Mouse (Mus musculus) retina, postnatal 7 days (tissue): Measurements from ENCODE around the gene Gm20425.

Experiments used
- DNase-seq: peaks from one replicate; pipeline ENCODE4 v3.0.0-alpha.2; 2012; ENCODE audit warnings: low read depth, low spot score

The Gm20425 gene

GRCm38 (mm10) chr9:103230151-103230951, at the start of gene Gm20425, which contains the start of gene Trf:
TSS of gene Gm20425 (minus strand) at chr9:103230307.
TSS of gene Trf (minus strand) at chr9:103230444.
- DNase-seq: no peak

GRCm38 (mm10) chr9:103276876-103277275, 46.8 kb upstream of the Gm20425 start:
- no peak for DNase-seq

DNA sequence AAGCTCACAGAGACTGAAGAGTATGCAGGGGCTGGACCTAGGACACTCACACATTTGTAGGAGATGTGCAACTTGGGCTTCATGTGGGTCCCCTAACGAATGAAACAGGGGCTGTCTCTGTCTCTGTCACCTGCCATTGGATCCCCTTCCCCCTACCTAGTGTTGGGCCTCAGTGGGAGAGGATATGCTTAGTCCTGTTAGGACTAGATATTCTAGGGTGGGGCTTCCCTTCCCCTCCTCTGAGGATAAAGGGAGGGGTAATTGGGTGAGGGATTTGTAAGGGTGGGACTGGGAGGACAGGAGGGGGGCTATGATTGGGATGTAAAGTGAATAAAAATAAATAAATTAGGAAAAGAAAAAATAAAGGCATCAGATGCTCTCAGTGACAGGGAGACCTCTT, 45.6 kb upstream of the Gm20425 start:
- no peak for DNase-seq

GRCm38 (mm10) chr9:103274819-103275218, 44.7 kb upstream of the Gm20425 start:
- DNase-seq: no peak

- DNase-seq: no peak
Observed at GRCm38 (mm10) chr9:103271104-103271503, 41.0 kb upstream of the Gm20425 start.

GRCm38 (mm10) chr9:103265778-103266177, 35.7 kb upstream of the Gm20425 start:
- DNase-seq: no peak

DNA sequence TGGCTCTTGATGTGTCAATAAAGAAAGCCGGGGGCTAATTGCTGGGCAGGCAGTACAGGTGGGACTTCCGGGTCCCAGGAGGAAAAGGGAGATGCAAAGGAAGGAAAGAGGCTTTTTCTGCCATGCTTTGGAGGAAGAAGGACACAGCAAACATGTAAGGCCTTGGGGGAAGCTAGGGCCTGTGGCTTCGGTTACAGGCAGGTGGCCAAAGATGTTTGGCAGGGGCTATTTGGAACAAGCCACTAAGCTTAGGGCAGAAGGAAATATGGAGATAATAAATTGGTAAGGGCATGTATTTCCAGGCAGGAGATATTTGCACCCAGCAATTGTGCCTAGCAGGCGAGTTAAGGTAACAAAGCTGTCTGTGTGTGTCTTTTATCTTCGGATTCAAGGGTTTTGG, 22.8 kb upstream of the Gm20425 start:
- no peak for DNase-seq

GRCm38 (mm10) chr9:103248618-103249017, 18.5 kb upstream of the Gm20425 start:
- no peak for DNase-seq

- no peak for DNase-seq
Observed at GRCm38 (mm10) chr9:103246526-103247168, 16.5 kb upstream of the Gm20425 start.

DNA sequence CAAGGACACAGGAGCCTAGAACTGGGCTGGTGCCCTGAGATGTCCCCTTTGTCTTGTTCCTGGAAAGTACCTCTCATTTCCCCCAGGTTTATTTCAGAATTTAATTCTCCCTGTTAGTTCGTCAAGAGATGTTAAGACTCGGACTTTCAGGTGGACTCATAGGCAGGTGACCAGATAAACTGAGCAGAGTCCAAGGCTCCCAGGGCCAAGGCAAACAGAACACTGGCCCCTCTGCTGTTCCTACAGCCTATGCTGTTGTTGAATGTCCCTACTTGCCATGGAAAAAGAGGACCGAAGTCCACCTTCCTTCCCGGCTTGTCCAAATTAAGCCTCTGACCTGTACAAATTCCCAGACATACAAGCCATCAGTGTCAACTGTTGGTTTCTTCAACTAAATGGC, 13.5 kb upstream of the Gm20425 start:
- no peak for DNase-seq

DNA sequence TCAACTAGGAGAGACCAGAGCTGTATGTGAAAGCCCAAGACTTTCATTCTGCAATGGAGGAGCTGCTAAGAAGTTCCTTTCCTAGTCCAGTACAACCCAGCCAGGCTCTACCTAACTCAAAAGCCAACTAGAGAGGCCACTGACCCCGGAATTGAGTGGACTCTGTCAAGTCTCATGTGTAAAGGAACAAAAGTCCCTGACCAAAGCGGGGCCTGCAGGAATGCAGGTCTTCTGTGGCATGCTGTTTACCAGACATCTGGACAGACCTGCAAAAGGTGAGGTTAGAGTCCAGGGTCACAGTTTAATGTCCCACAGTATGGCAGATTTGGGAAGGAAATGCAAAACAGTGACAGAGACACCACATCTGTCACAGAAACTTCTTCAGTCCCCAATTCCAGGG, 11.1 kb upstream of the Gm20425 start:
- no peak for DNase-seq

DNA sequence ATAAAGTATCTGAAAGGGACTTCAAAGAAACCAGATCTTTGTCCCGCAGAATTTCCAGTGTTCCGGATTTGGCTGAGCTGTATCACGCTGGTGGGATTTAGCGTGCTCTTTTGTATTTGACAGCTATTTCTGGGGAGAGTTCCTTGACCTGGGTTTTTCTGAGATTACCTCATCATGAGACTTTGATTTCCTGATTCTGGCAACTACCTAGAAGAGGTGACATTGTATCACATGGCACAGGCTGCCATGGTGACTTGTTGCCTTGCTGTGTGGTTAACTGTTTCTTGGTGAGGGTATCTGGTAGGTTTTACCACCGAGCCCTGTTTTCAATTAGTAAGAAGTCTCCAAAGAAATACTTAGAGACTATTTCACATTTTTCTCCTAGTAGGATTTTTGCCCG, 9.4 kb upstream of the Gm20425 start:
- DNase-seq: no peak

DNA sequence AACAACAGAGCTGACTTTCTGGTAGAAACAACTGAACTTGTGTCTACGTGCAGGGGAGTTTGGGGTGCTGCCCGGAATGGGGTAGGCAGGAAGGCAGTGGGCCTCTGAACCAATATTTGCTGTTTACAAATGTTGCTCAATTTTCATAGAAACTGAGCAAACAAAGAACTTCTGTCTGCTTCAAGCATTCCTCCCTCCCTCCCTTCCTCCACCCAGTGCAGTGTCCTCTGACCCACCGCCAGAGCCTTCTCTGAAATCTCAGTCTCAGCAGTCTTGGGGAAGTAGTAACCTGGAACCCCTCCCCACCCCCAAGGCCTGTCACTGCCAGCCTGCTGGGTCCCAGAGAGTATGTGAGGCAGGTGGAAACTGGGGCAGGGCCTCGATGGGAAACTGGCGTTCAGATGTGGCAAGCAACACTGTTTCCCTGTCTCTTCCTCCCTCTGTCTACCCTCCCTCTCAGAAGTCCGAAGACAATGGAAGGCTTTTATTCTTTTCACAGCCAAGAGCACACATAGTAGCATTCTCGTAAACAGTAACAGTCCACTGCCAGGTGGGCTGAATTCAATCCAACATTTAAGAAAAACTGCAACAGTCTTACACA, 4.6 kb upstream of the Gm20425 start:
- no peak for DNase-seq

DNA sequence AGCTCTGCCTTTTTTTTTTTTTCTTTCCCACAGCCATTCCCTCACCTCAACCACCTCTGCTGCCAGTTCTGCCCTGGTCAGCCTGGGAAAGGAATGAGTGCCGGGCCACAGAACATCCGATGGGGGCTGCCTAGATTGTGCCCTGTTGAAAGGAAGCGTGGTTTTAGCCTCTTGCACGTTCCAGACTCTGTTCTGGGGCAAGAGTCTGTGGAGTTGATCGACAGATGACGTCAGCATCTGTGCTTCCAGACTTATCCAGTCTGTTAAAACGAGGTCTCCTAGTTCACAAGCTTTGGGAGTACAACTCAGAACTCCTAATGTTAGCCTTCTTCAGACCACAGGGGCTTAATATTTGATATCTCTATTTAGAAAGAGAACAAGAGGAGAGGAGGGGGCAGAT, 4.0 kb upstream of the Gm20425 start:
- no peak for DNase-seq

- DNase-seq: no peak
Observed at GRCm38 (mm10) chr9:103233006-103233395, 2.9 kb upstream of the Gm20425 start.

GRCm38 (mm10) chr9:103232232-103233005, 2.3 kb upstream of the Gm20425 start:
- no peak for DNase-seq

GRCm38 (mm10) chr9:103229037-103229867, 855 bp downstream of the Gm20425 start:
- no peak for DNase-seq

- no peak for DNase-seq
Observed at GRCm38 (mm10) chr9:103228370-103229003, 1.6 kb downstream of the Gm20425 start.

GRCm38 (mm10) chr9:103227760-103228159, 2.3 kb downstream of the Gm20425 start:
- DNase-seq: no peak

DNA sequence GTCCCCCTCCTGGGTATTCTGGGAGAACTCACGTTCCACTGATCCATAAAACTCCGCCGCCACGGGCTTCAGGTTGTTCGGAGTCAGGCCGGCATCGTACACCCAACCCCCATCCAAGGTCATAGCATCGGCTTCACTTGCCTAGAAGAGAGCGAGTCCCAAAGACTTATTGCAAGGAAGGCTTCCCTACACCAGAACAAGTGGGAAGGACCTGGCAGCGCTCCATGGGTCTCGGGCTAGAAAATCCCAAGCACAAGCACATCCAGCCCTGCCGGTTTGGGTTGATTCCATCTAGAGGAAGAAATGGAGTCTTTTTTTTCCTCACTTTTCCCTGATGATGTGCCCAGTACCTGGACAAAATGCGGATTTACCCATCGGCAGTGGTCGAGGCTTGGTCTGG, 3.3 kb downstream of the Gm20425 start:
- DNase-seq: no peak

GRCm38 (mm10) chr9:103225464-103225863, 4.6 kb downstream of the Gm20425 start:
- no peak for DNase-seq
